Mouse (Mus musculus): Measurements from ENCODE around the gene Ulk3.
A peak's percentile ranks its signal among the peaks of the same experiment; 100 is the strongest.

The Ulk3 gene

GRCm38 (mm10) chr9:57589224-57590126 lies at the start of gene Ulk3:
Ulk3 (plus strand) TSS chr9:57589452.
- DNase-seq: peak; percentile 88

- no peak for DNase-seq
Observed at GRCm38 (mm10) chr9:57539550-57539949, 49.7 kb upstream of the Ulk3 start.

DNA sequence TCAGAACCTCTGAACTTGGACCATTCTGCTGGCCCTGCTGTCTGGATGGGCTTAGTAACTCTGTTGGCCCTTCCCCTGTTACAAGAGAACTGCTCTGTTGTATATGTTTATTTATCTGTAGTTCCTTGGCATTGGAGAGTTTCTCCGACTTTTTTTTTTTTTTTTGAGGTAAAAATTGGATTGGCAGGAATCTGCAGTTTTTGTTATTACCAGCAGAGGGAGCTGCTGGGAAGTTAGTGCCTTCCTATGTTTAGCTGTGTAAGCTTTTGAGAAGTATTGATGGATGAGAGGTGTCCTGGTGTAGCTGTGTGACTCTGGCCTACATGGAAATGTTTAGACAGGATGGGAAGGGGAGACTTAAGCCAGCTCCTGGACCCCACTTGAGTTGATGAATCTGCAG lies 47.9 kb upstream of the Ulk3 start:
- peak; percentile 74 for DNase-seq

GRCm38 (mm10) chr9:57543951-57544350 lies 45.3 kb upstream of the Ulk3 start:
- DNase-seq: no peak

DNA sequence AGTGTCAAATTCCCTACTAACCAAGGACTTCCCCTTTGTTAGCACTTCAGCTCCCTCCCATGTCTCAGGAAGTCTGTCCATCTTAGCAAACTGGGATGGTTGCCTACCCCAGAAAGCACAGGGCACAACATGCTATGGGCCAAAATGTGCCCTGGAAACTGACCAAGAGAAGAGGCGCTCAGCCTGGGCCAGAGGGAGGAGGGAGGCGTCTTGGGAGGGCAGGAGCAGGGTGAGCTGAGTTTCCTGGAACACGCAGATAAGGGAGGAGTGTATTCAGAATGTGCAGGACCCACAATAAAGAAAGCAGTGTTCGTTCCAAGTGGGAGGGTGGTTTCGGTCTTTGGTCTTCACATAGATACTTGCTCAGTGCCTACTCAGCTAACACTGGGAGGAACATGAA lies 42.0 kb upstream of the Ulk3 start:
- no peak for DNase-seq

GRCm38 (mm10) chr9:57547869-57548268 lies 41.4 kb upstream of the Ulk3 start:
- DNase-seq: no peak

DNA sequence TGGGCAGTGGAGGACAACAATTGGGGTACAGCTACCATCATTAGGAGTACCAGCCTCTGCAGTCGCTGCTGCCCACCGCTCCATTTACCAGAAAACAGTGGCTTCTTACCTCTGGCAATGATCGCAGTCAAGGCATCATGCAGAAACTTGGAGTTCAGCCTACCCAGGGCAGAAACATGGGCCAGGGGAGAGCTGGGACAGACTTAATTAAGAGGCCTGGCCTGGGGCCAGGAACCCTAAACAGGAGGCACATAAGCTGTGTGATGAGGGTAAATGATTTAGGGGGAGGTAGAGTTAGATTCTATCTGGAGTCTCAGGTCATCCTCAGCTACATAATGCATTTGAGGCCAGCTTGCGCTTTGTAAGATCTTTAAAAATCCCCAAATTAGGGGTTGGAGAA lies 40.1 kb upstream of the Ulk3 start:
- no peak for DNase-seq

GRCm38 (mm10) chr9:57550126-57550862 lies 39.0 kb upstream of the Ulk3 start:
- DNase-seq: peak; percentile 41

GRCm38 (mm10) chr9:57552139-57552887 lies 36.9 kb upstream of the Ulk3 start, which contains the start of gene Mpi:
Mpi (minus strand) TSS chr9:57552763.
- DNase-seq: peak; percentile 76

- DNase-seq: no peak
Observed at GRCm38 (mm10) chr9:57553119-57553518, 36.1 kb upstream of the Ulk3 start.

GRCm38 (mm10) chr9:57554753-57555152 lies 34.5 kb upstream of the Ulk3 start:
- DNase-seq: no peak

DNA sequence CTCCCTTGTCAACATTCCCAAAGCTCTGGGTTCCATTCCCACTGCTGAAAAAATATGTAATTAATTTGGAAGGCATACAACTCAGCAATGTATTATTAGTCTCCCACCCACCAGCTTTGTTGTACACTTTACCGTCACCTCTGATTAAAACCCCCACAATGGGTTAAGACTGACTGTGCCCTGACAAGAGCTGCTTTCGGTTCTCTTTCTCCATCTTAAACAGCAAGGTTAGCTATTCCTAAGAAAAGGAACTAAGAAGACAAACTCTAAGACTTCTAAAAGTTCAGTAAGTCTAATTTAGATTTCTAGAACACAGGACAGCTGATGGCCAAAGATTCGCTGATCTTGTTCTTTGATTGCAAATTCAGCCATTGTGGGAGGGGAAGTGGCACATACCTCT lies 32.0 kb upstream of the Ulk3 start:
- no peak for DNase-seq

DNA sequence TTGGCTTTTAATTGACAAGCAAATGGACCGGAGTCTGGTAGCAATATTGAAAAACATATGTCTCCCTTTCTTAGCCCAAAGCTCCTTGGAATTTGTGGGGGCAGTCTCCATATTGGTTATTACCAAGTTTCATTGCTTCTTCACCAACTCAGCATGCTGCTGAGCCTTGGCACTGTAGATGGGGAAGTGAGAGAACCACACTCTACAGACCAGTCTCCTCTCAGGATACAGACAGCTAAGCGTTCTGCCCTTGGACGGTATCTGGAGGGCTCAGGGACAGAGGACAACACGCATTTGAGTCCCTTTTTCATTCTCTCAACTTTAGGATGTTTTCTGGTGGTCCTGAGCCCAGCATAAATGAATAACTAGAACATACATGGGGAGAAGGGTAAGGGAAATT lies 30.6 kb upstream of the Ulk3 start:
- no peak for DNase-seq

GRCm38 (mm10) chr9:57559568-57559967 lies 29.7 kb upstream of the Ulk3 start:
- DNase-seq: no peak

DNA sequence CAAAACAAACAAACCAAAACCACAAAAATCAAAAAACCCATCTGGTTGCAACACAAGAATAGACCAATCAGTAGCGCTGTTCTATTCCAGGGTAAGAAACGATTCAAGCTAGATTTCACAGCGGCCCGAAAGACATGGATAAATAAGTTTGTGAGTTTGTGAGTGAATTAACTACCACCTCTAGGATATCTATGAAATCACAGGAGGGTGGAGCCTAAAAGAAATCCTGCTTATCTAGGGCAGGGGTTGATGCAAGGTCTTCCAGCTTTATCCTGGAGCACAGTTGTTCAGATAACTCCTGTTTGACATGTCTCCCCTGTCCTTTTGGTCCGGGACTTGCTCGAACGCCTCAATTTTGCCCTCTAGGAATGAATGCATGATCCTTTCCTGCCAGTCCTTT lies 29.0 kb upstream of the Ulk3 start:
- DNase-seq: no peak

DNA sequence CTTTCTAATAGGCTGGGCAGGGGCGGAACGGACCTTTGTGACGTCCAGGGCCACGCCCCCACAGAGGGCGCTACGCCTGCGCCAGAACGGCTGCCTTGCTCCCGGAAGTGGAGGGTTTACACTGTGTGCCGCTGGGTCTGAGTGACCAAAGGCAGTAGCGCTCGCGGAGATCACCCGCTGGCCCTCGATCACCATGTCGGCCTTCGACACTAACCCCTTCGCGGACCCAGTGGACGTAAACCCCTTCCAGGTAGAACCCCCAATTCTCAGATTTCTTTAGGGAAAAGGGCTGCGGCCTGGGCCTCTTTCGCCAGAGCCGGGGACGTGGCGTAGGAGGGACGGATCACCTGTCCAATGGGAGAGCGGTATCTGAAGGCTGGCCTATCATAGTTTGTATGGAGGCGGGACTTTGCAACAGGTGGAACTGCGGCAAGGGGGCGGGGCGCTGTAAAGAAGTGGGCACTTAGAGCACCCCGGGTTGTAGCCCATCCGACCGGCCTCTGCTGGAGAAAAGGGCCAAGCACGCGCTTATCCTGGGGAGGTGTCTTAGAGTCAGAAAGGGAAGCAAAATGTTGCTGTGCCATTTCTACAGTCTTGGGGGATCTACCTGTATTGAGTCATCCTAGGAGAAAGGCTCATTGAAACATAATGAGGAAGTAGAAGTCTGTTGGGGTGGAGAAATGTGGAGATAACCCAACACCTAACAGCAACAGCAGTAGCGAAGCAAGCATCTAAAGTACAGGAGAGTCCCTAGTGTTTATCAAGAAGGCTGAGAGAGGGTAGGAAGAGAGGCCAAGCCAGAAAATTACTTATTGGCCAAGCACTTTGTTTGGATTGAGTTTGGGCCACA lies 28.2 kb upstream of the Ulk3 start, which contains the start of gene Scamp2:
Gene Scamp2, plus strand, starts transcription at position 83 of the 850 bp plus-strand sequence.
- DNase-seq: peak; percentile 96

GRCm38 (mm10) chr9:57561711-57562099 lies 27.5 kb upstream of the Ulk3 start:
- DNase-seq: no peak

GRCm38 (mm10) chr9:57562896-57563372 lies 26.3 kb upstream of the Ulk3 start:
- peak; percentile 57 for DNase-seq

DNA sequence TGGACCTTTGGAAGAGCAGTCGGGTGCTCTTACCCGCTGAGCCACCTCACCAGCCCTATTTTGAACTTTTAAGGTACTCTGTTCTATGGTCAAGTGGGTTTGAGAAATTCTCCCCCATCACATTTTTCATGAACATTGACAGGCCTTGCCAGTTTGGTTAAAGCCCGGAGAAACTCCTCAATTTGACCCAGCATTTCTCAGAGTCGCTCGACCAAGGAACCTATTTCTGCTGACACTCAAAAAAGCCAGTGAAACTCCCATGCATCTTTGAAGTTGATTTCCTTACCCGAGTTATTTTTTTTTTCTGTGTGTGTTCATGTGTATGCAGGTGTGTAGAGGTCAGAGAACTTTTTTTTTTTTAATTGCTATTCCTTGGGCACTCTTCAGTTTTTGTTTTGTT lies 24.6 kb upstream of the Ulk3 start:
- DNase-seq: no peak

DNA sequence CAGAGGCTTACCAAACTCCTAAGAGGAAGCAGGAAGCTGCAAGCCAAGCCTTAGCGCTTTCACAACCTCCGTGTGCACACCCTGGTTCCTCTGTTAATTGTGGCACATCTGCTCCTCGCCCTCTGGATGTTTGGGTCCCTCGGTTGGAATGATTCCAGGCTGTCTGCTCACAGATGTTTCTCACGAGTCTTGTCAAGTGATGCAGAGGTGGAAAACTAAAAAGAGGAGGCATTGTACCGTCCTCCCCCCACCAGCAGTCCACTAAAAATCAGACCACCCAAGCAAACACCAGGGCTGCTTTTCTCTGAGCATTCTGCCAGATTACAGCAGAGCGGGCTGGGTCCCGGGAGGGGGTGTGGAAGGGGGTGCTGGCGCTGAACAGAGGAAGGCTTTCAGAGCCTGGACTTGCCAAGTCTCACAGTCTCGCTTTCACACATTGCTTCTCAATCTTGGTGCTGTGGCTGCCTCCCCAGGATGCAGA lies 23.5 kb upstream of the Ulk3 start:
- DNase-seq: peak; percentile 60

GRCm38 (mm10) chr9:57566846-57567245 lies 22.4 kb upstream of the Ulk3 start:
- no peak for DNase-seq

DNA sequence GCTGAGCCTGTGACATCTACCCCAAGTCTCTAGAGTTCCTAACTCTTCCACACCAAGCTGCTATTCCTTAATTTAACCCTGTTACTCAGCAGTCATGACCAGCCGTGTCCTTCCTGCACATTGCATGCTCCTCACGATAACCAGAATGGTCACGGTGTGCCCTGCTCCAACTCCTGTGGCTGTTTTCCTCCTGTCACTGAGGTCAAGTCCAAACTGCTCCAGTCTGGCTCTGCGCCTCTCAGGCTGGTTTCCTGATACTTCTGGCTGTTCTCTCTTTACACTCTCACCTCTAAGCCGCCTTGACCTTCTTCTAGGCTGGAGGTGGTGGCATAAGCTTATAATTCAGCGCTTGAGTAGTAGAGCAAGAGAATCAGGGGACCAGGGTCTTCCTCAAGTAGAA lies 20.8 kb upstream of the Ulk3 start:
- DNase-seq: no peak
